Mouse (Mus musculus): ENCODE results near the gene Hist1h2bg.
"Not testable (repeated sequence)": the region's sequence is repeated elsewhere in the genome, so short reads cannot be mapped to it uniquely, and the experiment has no call there.

- 0 out of 2 replicates have a peak, but pooled peaks have one; percentile 17 for TF ChIP-seq CTCF (IDR thresholded peaks at IDR 0.05)
- not testable (repeated sequence) for TF ChIP-seq EP300 (IDR thresholded peaks at IDR 0.05)
These were observed 9.1 kb upstream of the Hist1h2bg start, which contains the start of gene Hist1h3e for GRCm38 (mm10) chr13:23561883-23562659.

Measured in lung, postnatal 0 days (tissue).